Mouse (Mus musculus) c-Kit-positive CD71-positive TER-119-positive erythroid progenitor cells, embryonic 14.5 days (primary cell): ENCODE results near the gene Ssb.
"Not testable (repeated sequence)": the region's sequence is repeated elsewhere in the genome, so short reads cannot be mapped to it uniquely, and the experiment has no call there.

Source experiments
- DNase-seq: peaks from one replicate; pipeline ENCODE4 v3.0.0-alpha.2; 2013; ENCODE audit warnings: low spot score

Ssb gene

DNA sequence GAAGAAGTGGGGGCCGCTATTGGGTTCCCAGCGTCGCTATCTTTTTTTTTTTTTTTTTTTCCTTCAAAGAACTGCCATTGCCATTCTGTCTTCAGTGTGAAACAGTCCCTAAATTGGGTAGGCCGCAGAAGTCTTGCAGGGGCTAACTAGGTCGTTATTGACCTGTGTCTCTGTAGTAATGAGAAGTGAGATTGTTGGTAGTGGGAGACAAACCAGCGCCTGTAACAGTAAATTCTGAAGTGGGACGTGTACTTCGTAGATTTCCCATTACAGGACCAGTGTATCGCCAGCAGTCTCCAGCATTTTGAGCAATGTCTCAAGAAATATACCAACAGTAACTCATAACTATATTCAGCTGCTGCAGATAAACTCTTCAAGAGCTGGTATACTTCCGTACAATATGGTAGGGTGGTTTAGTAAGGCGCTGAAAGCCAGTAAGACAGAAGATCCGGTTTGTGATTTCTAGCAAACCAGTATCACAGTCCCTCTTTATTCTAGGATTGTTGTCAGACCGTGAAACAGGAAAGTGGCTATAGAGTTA lies 825 bp downstream of the Ssb start:
- DNase-seq: peak; percentile 29

GRCm38 (mm10) chr2:69883990-69884391 lies 22.6 kb downstream of the Ssb start:
- DNase-seq: peak; percentile 34

DNA sequence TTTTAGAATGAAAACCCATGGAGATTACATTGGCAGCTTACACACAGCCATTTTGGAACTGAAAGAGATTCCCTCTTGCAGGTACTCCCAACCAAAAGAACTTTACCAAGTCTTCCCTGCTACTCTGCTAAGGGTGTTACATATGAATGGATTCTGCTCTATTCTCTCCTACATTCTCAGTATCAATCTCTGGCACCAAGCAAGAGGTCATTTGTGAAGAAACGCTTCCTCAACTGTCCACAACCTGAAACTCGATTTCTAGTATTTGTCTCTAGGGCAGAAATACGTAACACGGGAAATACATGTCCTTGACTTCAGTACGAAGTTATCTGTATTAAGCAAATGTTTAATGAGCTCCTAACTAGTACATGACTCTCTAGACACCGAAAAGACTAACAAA lies 23.2 kb downstream of the Ssb start:
- DNase-seq: peak; percentile 47

DNA sequence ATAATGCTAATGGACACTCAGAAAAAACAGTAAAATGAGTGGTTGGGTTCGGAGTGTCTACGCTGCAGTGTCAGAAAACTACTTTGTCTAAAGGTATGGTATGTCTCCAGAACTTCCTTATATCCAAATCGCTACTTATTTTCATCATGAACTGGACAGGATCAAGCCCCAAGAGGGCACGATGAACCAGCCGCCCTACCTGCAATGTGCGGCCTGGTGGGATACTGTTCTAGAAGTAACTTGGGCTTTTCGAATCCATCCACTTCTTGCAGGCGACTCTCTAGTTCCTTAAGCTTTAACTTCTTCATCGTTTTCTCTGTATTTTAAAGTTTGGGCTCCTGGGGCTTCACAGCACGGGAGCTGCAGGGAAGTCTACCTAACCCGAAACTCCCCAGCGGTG lies 23.7 kb downstream of the Ssb start:
- no peak for DNase-seq

GRCm38 (mm10) chr2:69885451-69886305 lies 24.3 kb downstream of the Ssb start, which contains the start of gene Mettl5:
TSS of gene Mettl5 (minus strand) at chr2:69885615.
- peak; percentile 85 for DNase-seq

- DNase-seq: no peak
Observed at GRCm38 (mm10) chr2:69888957-69889356, 27.6 kb downstream of the Ssb start.

- no peak for DNase-seq
Observed at GRCm38 (mm10) chr2:69890843-69891242, 29.5 kb downstream of the Ssb start.

DNA sequence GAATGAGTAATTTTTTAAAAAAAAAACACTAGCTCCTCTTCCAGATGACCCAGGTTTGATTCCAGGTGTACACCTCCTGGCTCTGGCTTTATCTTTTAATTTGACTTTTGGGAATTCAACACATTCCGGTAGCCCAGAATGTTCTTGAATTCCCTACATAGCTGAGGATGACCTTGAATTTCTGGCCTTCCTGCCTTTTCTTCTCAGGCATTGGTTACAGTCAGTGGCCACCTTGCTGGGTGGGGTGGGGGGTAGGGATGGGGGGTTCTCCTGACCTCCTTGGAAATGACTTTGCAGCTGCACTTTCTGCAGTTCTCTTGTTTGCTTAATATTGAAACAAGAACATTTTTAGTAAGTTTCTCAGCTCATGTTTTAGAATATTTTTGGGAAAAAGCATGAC lies 31.8 kb downstream of the Ssb start:
- no peak for DNase-seq

GRCm38 (mm10) chr2:69893891-69894290 lies 32.5 kb downstream of the Ssb start:
- no peak for DNase-seq

DNA sequence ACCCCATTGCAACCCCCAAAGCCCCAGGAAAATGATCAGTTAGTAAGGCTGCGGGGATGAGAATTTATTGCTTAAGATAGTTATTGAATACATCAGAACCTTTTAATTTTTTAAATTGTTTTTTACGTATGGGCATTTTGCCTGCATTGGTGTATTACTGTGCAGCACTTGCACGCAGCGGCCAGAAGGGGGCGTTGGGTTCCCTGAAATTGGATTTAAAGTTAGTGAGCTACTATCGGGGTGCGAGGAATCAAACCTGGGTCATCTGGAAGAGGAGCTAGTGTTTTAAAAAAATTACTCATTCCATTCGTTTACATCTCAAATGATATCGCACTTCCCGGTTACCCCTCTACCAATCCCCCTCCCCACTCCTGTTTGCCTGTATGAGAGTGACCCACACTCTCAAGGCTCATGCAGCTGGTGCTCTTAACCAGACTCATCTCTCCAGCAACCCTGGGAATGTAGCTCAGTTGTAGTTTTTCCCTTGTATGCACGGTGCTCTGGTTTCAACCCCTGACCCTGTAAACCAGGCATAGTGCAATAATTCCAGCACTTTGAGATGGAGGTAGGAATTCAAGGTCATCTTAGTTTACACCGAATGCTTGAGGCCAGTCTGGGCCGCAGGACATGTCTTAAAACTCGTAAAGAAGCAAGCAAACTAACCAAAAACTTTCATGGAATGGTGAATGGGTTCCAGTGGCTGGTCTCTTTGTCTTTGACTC lies 34.3 kb downstream of the Ssb start:
- peak; percentile 37 for DNase-seq

- DNase-seq: peak; percentile 10
Observed at GRCm38 (mm10) chr2:69896224-69896581, 34.8 kb downstream of the Ssb start.

- peak; percentile 94 for DNase-seq
Observed at GRCm38 (mm10) chr2:69897039-69897617, 35.8 kb downstream of the Ssb start, which contains the start of gene Ubr3. TSS of gene Ubr3 (plus strand) at chr2:69897246.

DNA sequence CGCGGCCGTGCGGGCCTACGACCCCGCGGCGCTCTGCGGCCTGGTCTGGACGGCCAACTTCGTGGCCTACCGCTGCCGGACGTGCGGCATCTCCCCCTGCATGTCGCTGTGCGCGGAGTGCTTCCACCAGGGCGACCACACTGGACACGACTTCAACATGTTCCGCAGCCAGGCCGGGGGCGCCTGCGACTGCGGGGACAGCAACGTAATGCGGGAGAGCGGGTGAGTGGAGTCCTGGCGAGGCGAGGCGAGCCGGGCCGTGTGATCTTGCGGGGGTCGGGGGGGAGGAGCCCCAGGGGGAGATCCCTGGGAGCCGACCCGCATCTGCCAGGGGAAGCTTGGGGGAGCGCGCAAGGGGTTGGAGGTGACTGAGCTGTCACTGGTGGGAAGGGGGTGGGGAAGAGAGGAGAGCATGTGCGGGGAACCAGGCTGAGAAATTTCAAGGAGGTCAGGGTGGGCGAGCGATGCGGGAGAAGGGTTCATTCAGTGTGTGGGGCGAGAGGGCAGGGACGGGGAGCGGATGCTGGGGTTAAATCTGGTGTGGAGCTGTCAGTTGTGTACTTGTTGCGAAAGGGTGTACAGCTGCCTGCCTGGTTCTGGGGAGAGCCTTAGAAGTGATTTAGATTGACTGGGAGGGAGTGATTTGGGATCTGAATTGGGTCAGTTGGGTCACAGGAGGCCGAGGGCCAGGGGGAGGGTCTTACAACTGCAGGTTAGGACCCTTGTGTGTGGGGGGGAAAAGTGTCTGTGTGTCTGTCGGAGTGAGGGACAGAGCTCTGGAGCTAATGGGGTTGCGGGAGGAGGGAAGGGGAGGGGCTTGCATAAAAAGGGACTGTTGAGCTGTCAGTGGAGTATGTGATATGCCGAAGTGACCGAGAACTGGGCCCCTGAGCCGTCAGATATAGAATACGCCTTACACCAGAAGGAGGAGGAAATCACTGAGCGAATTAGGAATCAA lies 36.5 kb downstream of the Ssb start:
- peak; percentile 72 for DNase-seq

DNA sequence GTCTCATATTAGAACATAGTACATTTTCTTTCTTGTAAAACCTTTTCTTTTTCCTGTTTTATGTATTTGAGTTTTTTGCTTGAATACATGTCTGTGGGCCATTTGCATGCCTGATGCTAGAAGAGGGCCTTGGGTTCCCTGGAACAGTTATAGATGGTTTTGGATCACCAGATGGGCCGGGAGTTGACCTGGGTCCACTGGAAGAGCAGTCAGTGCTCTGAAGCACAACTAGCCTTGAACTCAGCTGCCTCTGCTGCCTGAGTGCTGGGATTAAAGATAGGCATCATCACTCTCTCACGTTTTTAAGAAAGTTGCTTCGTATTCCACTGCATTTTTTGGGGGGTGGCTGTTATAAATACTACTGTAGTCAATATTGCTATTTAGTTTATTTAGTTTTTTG lies 42.2 kb downstream of the Ssb start:
- no peak for DNase-seq

DNA sequence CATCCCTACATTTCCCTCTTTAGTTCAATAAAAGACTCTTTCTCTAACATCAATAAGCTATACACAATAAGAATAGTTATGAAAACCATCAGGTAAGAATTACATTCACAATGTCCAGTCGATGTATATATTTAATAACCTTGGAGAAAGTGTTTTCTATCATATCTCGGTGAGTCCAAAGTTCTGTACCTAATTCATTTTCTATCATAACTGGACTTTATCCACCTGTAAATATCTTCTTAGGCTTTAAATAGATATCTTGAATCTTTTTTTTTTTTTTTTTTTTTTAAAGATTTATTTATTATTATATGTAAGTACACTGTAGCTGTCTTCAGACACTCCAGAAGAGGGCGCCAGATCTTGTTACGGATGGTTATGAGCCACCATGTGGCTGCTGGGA lies 46.0 kb downstream of the Ssb start:
- not testable (repeated sequence) for DNase-seq

- no peak for DNase-seq
Observed at GRCm38 (mm10) chr2:69912801-69913200, 51.4 kb downstream of the Ssb start.

- DNase-seq: no peak
Observed at GRCm38 (mm10) chr2:69917301-69917700, 55.9 kb downstream of the Ssb start.
